Mouse (Mus musculus) cerebellum, adult 2 months (tissue): ENCODE results near the gene Wdr20. TPM values are rescaled to one million over a fixed set of nuclear protein-coding genes. Genes with fewer than 3 reads are reported as not detected.
A peak's percentile ranks its signal among the peaks of the same experiment; 100 is the strongest.

Source experiments
- DNase-seq, 2 experiments: peaks; one replicate each; pipeline ENCODE4 v3.0.0; 2021
- H3K27ac ChIP-seq: fragments of 200-500 bp; 2 replicates; pipeline ENCODE4 v1.5.1; 2012; ENCODE audit warnings: low read length, control low read depth, inconsistent platforms; ENCODE audit not compliant: insufficient read depth
- H3K27me3 ChIP-seq: fragments of 200-500 bp; 2 replicates; pipeline ENCODE4 v1.6.1; 2012; ENCODE audit warnings: inconsistent platforms, mild to moderate bottlenecking, low read length, moderate library complexity; ENCODE audit not compliant: control insufficient read depth, insufficient read depth
- H3K4me1 ChIP-seq: fragments of 200-500 bp; 2 replicates; pipeline ENCODE4 v1.6.1; 2011; ENCODE audit warnings: low read length; ENCODE audit not compliant: control insufficient read depth, insufficient read depth
- H3K4me3 ChIP-seq: fragments of 200-500 bp; replicated peaks from 2 replicates; pipeline ENCODE3; 2011; ENCODE audit warnings: mild to moderate bottlenecking, low read depth, low read length, control low read depth; ENCODE audit not compliant: insufficient read depth
- CTCF ChIP-seq: fragments of 200-500 bp; IDR thresholded peaks from 2 replicates; pipeline ENCODE4 v1.5.1; 2011; ENCODE audit warnings: low read depth, mild to moderate bottlenecking, control low read depth, low read length, moderate library complexity, borderline replicate concordance; ENCODE audit not compliant: insufficient read depth
- POLR2A ChIP-seq: fragments of 200-500 bp; IDR thresholded peaks from 2 replicates; pipeline ENCODE4 v1.6.1; 2011; ENCODE audit warnings: low read length, control low read depth, borderline replicate concordance; ENCODE audit not compliant: insufficient read depth
- WGBS: fragments of 180-500 bp; shearing (Covaris S2); methylation state at CpG from one replicate; pipeline ENCODE4 v1.1.7; 2018; 5-methylcytosine and 5-hydroxymethylcytosine counted together
- polyA plus RNA-seq: library from polyadenylated mRNA; depleted of rRNA; stranded (reverse); fragments of >200 nt; gene quantifications from 2 replicates; pipeline ENCODE4 v1.2.3, GENCODE M21; 2012

The Wdr20 gene
- polyA plus RNA-seq, 1 experiment: 34.9 TPM

- Histone ChIP-seq H3K27ac (no peak overlapping the region), H3K27me3 (no peaks in the 10 kb centered on the region), H3K4me1 (peaks cover 23% of the 10 kb centered on the region), H3K4me3 (no peak overlapping the region)
- TF ChIP-seq CTCF: no peak
- TF ChIP-seq POLR2A: no peak
- no peak for DNase-seq
- WGBS: 68% methylated on average over 8 of the region's 8 CpGs
Measured at GRCm38 (mm10) chr12:110791026-110791425, 53.3 kb downstream of the Wdr20 start.

- 73% methylated on average over 6 of the region's 6 CpGs for WGBS
- H3K27ac ChIP-seq: no peak overlapping the region
- TF ChIP-seq POLR2A (no peak), CTCF (no peak)
- peaks cover 14% of the 10 kb centered on the region for H3K4me1 ChIP-seq
- H3K4me3 ChIP-seq: no peak overlapping the region
- DNase-seq: no peak
- H3K27me3 ChIP-seq: no peaks in the 10 kb centered on the region
Measured at GRCm38 (mm10) chr12:110795035-110795434, 57.3 kb downstream of the Wdr20 start.

GRCm38 (mm10) chr12:110796748-110797147 is 59.0 kb downstream of the Wdr20 start:
- peaks cover 6% of the 10 kb centered on the region for H3K4me1 ChIP-seq
- TF ChIP-seq POLR2A: no peak
- no peak for TF ChIP-seq CTCF
- WGBS: 74% methylated on average over 6 of the region's 6 CpGs
- no peaks in the 10 kb centered on the region for H3K27me3 ChIP-seq
- DNase-seq: no peak
- no peak overlapping the region for H3K4me3 ChIP-seq
- H3K27ac ChIP-seq: no peak overlapping the region

- WGBS: 62% methylated on average over 6 of the region's 6 CpGs
- no peak for DNase-seq
- TF ChIP-seq CTCF (no peak), POLR2A (no peak)
- H3K4me3 ChIP-seq: no peak overlapping the region
- H3K4me1 ChIP-seq: peaks cover 8% of the 10 kb centered on the region
- no peak overlapping the region for H3K27ac ChIP-seq
- no peaks in the 10 kb centered on the region for H3K27me3 ChIP-seq
Measured at GRCm38 (mm10) chr12:110797202-110797601, 59.5 kb downstream of the Wdr20 start.

GRCm38 (mm10) chr12:110797842-110798431 is 60.2 kb downstream of the Wdr20 start:
- WGBS: 72% methylated on average over 10 of the region's 10 CpGs
- Histone ChIP-seq H3K4me1 (peaks cover 6% of the 10 kb centered on the region), H3K4me3 (no peak overlapping the region), H3K27me3 (no peaks in the 10 kb centered on the region), H3K27ac (no peak overlapping the region)
- DNase-seq: no peak
- no peak for TF ChIP-seq CTCF
- TF ChIP-seq POLR2A: no peak

GRCm38 (mm10) chr12:110799226-110799625 is 61.5 kb downstream of the Wdr20 start:
- no peak for DNase-seq
- Histone ChIP-seq H3K4me1 (peaks cover 12% of the 10 kb centered on the region), H3K4me3 (no peak overlapping the region), H3K27me3 (no peaks in the 10 kb centered on the region), H3K27ac (no peak overlapping the region)
- WGBS: 80% methylated on average over 4 of the region's 4 CpGs
- TF ChIP-seq CTCF (no peak), POLR2A (no peak)

GRCm38 (mm10) chr12:110801876-110802464 is 64.2 kb downstream of the Wdr20 start:
- TF ChIP-seq CTCF (no peak), POLR2A (no peak)
- WGBS: 82% methylated on average over 10 of the region's 10 CpGs
- Histone ChIP-seq H3K27ac (no peak overlapping the region), H3K4me1 (peaks cover 19% of the 10 kb centered on the region), H3K27me3 (no peaks in the 10 kb centered on the region), H3K4me3 (no peak overlapping the region)
- no peak for DNase-seq

GRCm38 (mm10) chr12:110802674-110803297 is 65.0 kb downstream of the Wdr20 start:
- no peak for DNase-seq
- Histone ChIP-seq H3K4me3 (no peak overlapping the region), H3K27me3 (no peaks in the 10 kb centered on the region), H3K27ac (0 out of 2 replicates have a peak overlapping the region, but pooled peaks have one; percentile 31), H3K4me1 (peaks cover 18% of the 10 kb centered on the region)
- TF ChIP-seq POLR2A (no peak), CTCF (no peak)
- WGBS: 67% methylated on average over 5 of the region's 5 CpGs
